In genomic region chr15:13196237-13196636, GRCm38 (mm10) we compare ENCODE assay signal across 14 mouse cellular contexts. TPM values are rescaled to one million over a fixed set of nuclear protein-coding genes. Genes with fewer than 3 reads are reported as not detected.
"Had no signal": no experiment of that assay in that cellular context is flagged by ENCODE, and none has a peak within 500 bp of the region (broad histone marks: within the 10 kb centered on the region; RNA-seq: fewer than 3 reads in every experiment).

No protein-coding gene starts in this region.

- H3K4me1 ChIP-seq: limb, embryonic 10.5 days; liver, embryonic 15.5 days; midbrain, embryonic 13.5 days; stomach, embryonic 15.5 days had no signal

- H3K4me3 ChIP-seq: left cerebral cortex, adult 2 months; limb, embryonic 10.5 days; liver, embryonic 15.5 days; midbrain, embryonic 13.5 days; stomach, embryonic 15.5 days had no signal

- H3K4me2 ChIP-seq: liver, embryonic 11.5 days; liver, embryonic 15.5 days; midbrain, embryonic 13.5 days; stomach, embryonic 15.5 days had no signal

- ATAC-seq: lung, postnatal 0 days; midbrain, embryonic 13.5 days had no signal

- H3K36me3 ChIP-seq: limb, embryonic 10.5 days; liver, embryonic 15.5 days; midbrain, embryonic 13.5 days; stomach, embryonic 15.5 days had no signal

- H3K9me3 ChIP-seq: limb, embryonic 10.5 days; liver, embryonic 15.5 days; midbrain, embryonic 13.5 days; stomach, embryonic 15.5 days had no signal

- H3K27me3 ChIP-seq: liver, embryonic 15.5 days; midbrain, embryonic 13.5 days; stomach, embryonic 15.5 days had no signal

- DNase-seq: kidney, postnatal 25 days; lung, adult 2 months; lung, postnatal 36 days; right cerebral cortex, postnatal 14 days; thymus, adult 2 months; thymus, postnatal 4 days had no signal

- H3K9ac ChIP-seq: liver, embryonic 15.5 days; midbrain, embryonic 13.5 days; stomach, embryonic 15.5 days had no signal

- H3K27ac ChIP-seq: left cerebral cortex, adult 2 months; limb, embryonic 10.5 days; liver, embryonic 15.5 days; midbrain, embryonic 13.5 days; stomach, embryonic 15.5 days had no signal

RNA-seq across cellular contexts. Expression of gene Cdh6, which starts 22.8 kb away (rescaled TPM):
- total RNA-seq: megakaryocyte progenitor cell, adult 5-6 weeks had no signal
